Mouse (Mus musculus) lung, adult 18-20 months (tissue): ENCODE measurements around the gene Astn1.

Experiments used
- DNase-seq, 2 experiments: peaks; one replicate each; pipeline ENCODE4 v3.0.0; 2022; ENCODE audit warnings: mixed read lengths in 2 of 2

Astn1 gene

GRCm38 (mm10) chr1:158361964-158362291 lies at the start of gene Astn1:
TSS of gene Astn1 (plus strand) at chr1:158362273.
- DNase-seq = no peak

- no peak for DNase-seq
Observed at GRCm38 (mm10) chr1:158323325-158323724, 38.7 kb upstream of the Astn1 start.

- DNase-seq = no peak
Observed at GRCm38 (mm10) chr1:158328126-158328525, 33.9 kb upstream of the Astn1 start.

- DNase-seq = no peak
Observed at GRCm38 (mm10) chr1:158328839-158329238, 33.2 kb upstream of the Astn1 start.

GRCm38 (mm10) chr1:158343243-158343714 lies 18.8 kb upstream of the Astn1 start:
- no peak for DNase-seq

GRCm38 (mm10) chr1:158353656-158354371 lies 8.3 kb upstream of the Astn1 start:
- peak in 1 of 2 experiments; percentile 2 for DNase-seq

- peak in 1 of 2 experiments; percentile 1 for DNase-seq
Observed at GRCm38 (mm10) chr1:158355177-158356050, 6.7 kb upstream of the Astn1 start.

GRCm38 (mm10) chr1:158356051-158356461 lies 6.0 kb upstream of the Astn1 start, which contains the start of gene Brinp2:
TSS of gene Brinp2 (minus strand) at chr1:158356326.
- DNase-seq = peak; percentile 44 to 45

GRCm38 (mm10) chr1:158362292-158363101 lies 424 bp downstream of the Astn1 start:
- no peak for DNase-seq

- DNase-seq = no peak
Observed at GRCm38 (mm10) chr1:158364461-158364860, 2.4 kb downstream of the Astn1 start.

- no peak for DNase-seq
Observed at GRCm38 (mm10) chr1:158382277-158382676, 20.2 kb downstream of the Astn1 start.

- no peak for DNase-seq
Observed at GRCm38 (mm10) chr1:158383210-158383609, 21.1 kb downstream of the Astn1 start.

GRCm38 (mm10) chr1:158385311-158385710 lies 23.2 kb downstream of the Astn1 start:
- no peak for DNase-seq

GRCm38 (mm10) chr1:158386781-158387180 lies 24.7 kb downstream of the Astn1 start:
- no peak for DNase-seq

GRCm38 (mm10) chr1:158388995-158389394 lies 26.9 kb downstream of the Astn1 start:
- no peak for DNase-seq

- DNase-seq = no peak
Observed at GRCm38 (mm10) chr1:158390693-158391092, 28.6 kb downstream of the Astn1 start.

GRCm38 (mm10) chr1:158397058-158397457 lies 35.0 kb downstream of the Astn1 start:
- DNase-seq = no peak

- DNase-seq = no peak
Observed at GRCm38 (mm10) chr1:158400898-158401297, 38.8 kb downstream of the Astn1 start.

GRCm38 (mm10) chr1:158405899-158406769 lies 44.1 kb downstream of the Astn1 start:
- DNase-seq = no peak

- DNase-seq = no peak
Observed at GRCm38 (mm10) chr1:158408124-158408523, 46.1 kb downstream of the Astn1 start.

- DNase-seq = no peak
Observed at GRCm38 (mm10) chr1:158411146-158411545, 49.1 kb downstream of the Astn1 start.

- no peak for DNase-seq
Observed at GRCm38 (mm10) chr1:158414198-158414597, 52.1 kb downstream of the Astn1 start.
